Mouse (Mus musculus) kidney, adult 8-10 months (tissue): ENCODE measurements around the gene Iqck.

Experiments
- DNase-seq, 2 experiments: peaks; one replicate each; pipeline ENCODE4 v3.0.0; 2022

Iqck gene

DNA sequence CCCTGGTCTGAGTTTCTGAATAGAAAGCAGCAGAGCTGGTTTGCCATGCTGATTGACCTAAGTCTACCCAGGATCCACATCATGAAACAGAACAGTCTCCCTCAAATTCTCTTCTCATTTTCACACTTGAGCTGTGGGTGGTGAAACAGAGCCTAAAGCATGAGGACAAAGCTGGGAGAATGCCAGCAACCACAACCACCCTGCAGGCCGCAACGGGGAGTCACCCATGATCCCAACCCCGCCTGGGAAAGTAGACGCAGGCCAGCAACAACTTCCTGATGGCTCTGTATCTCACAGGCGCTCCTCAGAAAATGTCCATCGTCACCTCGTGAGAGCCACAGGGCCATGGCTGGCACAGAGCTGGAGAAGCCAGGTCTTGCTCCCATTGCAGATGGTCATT is 4.0 kb upstream of the Iqck start:
- no peak for DNase-seq

- DNase-seq = no peak
Measured at GRCm38 (mm10) chr7:118852611-118853010, 2.9 kb upstream of the Iqck start.

DNA sequence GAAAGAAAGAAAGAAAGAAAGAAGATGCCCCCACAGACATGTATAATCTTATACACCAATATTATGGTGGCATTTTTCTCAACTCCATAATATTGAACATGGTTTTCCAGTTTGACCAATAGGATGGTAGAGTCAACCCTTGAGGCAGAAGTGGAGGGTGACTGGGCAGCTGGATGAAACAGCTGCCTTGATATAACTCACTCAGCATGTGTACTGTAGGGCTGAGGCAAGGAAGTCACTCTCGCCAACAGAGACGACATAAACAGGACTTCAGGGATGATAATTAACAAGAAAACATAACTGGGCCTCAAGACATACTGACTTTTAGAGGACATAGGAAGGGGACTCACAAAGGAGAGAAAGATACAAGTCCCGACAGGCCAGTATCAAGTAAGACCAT is 946 bp upstream of the Iqck start:
- no peak for DNase-seq

GRCm38 (mm10) chr7:118855877-118856304 is 339 bp downstream of the Iqck start, which contains the start of gene Knop1:
Gene Knop1, minus strand, starts transcription at chr7:118856254.
- DNase-seq = no peak

DNA sequence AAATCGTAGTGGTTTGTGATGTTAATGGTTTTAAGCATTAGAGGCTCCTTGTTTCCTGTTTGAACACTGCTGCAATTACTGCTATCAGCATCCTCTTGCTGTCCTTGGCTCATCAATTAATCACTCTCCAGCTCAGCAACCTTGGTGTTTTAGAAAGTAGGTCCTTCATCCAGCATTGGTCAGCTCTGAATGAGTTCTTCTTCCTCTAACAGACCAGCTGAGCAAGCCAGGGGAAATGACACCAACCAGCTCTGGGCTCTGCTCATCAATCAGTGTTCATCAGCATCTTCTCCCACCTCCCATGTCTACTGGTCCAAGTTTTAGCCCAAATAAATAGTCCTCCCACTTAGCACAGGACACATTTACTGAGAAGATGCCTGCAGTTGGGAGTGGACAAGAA is 3.1 kb downstream of the Iqck start:
- no peak for DNase-seq

DNA sequence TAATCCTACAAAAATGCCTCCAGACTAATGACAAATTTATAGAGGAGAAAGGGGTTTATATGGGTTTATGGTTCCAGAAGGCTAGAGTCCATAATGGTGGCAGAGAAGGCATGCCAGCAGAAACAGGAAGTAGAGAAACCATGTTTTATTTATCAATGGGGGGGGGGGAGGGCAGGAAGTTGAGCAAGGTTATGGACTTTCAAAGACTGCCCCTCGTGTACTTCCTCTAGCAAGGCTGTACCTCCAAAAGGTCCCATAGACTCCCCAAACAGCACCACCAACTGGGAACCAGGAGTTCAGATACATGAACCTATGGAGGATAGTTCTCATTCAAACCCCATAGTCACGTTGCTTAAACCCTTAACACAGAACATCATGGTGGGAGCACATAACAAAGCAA is 9.8 kb downstream of the Iqck start:
- DNase-seq = no peak

- DNase-seq = no peak
Measured at GRCm38 (mm10) chr7:118879466-118880029, 24.0 kb downstream of the Iqck start.

DNA sequence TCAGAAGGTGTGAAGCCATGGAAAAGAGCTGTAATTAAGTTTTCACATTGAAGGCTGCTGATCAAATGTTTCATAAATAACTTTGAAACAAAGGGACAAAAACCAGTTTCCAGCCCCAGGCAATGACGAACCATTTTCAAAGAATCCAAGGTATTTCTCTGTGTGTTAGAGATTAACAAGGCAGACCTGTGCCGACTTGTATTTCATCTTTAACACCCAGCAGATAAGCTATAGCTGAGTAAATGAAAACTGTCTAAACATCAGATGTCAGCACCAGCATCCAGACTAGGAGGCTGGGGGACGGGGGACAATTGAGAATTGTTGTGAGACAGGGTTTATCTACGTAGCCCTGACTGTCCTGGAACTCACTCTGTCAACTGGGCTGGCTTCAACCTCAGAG is 28.4 kb downstream of the Iqck start:
- DNase-seq = no peak

- no peak for DNase-seq
Measured at GRCm38 (mm10) chr7:118884969-118885368, 29.4 kb downstream of the Iqck start.

DNA sequence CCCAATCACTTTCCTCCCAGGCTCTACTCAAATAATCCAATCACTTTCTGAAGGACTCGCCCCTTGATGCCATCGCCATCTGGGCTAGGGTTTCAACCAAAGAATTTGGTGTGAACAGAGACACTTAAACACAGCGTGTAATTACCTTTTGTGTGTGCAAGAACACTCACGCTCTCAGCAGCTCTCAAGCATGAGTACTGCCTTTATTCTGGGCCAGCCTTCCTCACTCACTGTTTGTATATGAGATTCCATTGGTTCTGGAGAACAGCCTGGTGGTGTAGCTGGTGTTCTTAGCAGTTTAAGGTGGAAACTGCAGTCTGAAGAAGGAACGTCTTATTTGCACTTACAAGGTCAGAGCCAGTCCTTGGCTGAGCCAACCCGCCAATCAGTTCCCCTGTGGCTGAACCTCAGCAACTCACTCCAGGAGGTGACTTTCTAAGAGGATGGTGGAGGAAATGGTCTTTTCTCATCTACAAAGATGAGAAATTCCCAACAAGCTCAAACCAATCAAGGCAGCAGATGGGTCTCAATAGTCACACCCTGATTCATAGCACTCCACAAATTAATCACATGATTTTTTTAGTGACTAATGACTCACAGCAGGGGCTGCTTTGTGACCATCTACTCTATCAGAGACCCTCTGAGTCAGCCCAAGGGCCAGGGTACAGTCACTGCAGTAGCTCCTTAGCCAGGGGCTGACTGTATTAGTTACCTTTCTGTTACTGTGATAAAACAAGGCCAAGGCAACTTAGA is 31.9 kb downstream of the Iqck start:
- DNase-seq = no peak

GRCm38 (mm10) chr7:118889046-118889680 is 33.6 kb downstream of the Iqck start:
- no peak for DNase-seq

- DNase-seq = no peak
Measured at GRCm38 (mm10) chr7:118895469-118896450, 40.2 kb downstream of the Iqck start.

GRCm38 (mm10) chr7:118898063-118898462 is 42.5 kb downstream of the Iqck start:
- DNase-seq = no peak

DNA sequence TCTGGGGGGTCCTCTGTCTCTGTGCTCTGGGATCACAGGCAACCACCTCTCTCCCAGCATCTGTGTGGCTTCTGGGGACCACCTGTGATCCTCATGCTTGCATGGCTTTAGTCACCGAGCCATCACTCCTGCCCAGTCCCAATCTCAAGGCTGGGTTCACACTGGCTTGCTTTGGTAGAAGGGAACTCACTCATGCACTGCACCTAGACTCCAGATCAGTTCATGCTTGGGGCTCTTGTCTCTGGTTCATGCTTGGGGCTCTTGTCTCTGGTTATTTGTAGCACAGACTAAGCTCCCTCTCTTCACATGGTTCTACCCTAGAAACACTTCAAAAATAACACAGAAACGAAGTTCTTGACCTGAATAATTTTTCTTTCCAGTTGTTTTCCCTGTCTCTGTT is 44.5 kb downstream of the Iqck start:
- DNase-seq = no peak

GRCm38 (mm10) chr7:118902944-118903343 is 47.4 kb downstream of the Iqck start:
- DNase-seq = peak in 1 of 2 experiments; percentile 5

DNA sequence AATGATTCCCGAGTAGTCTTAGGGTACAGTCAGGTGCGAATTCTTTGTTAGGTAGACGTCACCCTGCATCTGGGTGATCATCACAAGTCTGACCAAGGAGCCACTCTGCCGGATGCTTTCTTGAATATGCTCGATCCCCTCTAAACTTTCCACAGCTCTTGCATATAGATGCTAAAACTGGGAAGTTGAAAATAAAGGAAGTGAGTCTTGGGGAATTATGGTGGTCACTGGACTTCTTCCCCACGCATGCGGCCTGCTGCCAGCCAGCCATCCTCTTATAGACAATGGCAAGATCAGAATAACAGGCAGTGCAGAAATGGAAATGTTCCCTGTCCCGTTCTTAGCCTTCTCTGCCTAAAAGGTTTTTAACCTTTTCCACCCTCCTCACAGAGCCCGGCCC is 48.3 kb downstream of the Iqck start:
- no peak for DNase-seq

DNA sequence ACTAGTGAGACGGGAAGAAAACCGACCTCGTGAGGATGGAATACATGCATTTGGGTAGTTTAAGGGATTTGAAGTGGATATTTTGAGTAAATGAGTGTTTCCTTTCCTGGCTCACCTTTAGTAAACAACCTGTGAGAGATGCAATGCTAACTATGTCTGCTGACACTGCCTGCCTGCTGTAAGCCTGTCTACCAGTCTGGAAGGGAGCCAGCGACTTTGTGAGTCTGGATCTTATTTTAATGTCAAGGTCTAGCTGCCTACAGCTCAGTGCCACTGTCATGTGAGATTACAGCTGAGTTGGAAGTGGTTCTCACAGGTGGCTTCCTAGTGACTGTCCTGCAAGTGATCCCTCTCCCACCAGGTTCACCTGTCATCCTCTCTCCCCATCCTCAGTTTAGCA is 49.0 kb downstream of the Iqck start:
- DNase-seq = no peak

GRCm38 (mm10) chr7:118908961-118909515 is 53.5 kb downstream of the Iqck start:
- DNase-seq = no peak

GRCm38 (mm10) chr7:118910464-118910863 is 54.9 kb downstream of the Iqck start:
- DNase-seq = no peak

GRCm38 (mm10) chr7:118911170-118911569 is 55.6 kb downstream of the Iqck start:
- no peak for DNase-seq

- no peak for DNase-seq
Measured at GRCm38 (mm10) chr7:118911571-118911970, 56.0 kb downstream of the Iqck start.

GRCm38 (mm10) chr7:118912049-118912490 is 56.5 kb downstream of the Iqck start:
- DNase-seq = no peak
